Mouse (Mus musculus) heart, embryonic 13.5 days (tissue): Measurements from ENCODE around the gene Edc3. TPM values are rescaled to one million over a fixed set of nuclear protein-coding genes. Genes with fewer than 3 reads are reported as not detected.

ENCODE experiments used
- ATAC-seq: fragments of 200-750 bp; cut with Nextera tagmentation; 2 replicates; pipeline ENCODE4 v1.8.0; 2017; ENCODE audit warnings: moderate TSS enrichment; ENCODE audit not compliant: insufficient number of reproducible peaks, low FRiP score, low TSS enrichment; ENCODE audit errors: extremely low read depth
- H3K27ac ChIP-seq: fragments of 300-500 bp; sonication (generic); replicated peaks from 2 replicates; pipeline ENCODE4 v1.5.1; 2015; ENCODE audit warnings: moderate library complexity, mild to moderate bottlenecking, inconsistent platforms
- H3K27me3 ChIP-seq: fragments of 300-500 bp; sonication (generic); replicated peaks from 2 replicates; pipeline ENCODE4 v1.6.1; 2015; ENCODE audit warnings: mild to moderate bottlenecking, inconsistent platforms
- H3K36me3 ChIP-seq: fragments of 300-500 bp; sonication (generic); 2 replicates; pipeline ENCODE4 v1.6.1; 2015; ENCODE audit warnings: mild to moderate bottlenecking, inconsistent platforms
- H3K4me1 ChIP-seq: fragments of 300-500 bp; sonication (generic); 2 replicates; pipeline ENCODE4 v1.6.1; 2015; ENCODE audit warnings: inconsistent platforms
- H3K4me2 ChIP-seq: fragments of 300-500 bp; sonication (generic); 2 replicates; pipeline ENCODE4 v1.6.1; 2015; ENCODE audit warnings: inconsistent platforms, mild to moderate bottlenecking, moderate library complexity
- H3K4me3 ChIP-seq: fragments of 300-500 bp; sonication (generic); 2 replicates; pipeline ENCODE4 v1.5.1; 2015; ENCODE audit warnings: moderate library complexity, mild to moderate bottlenecking, inconsistent platforms
- H3K9ac ChIP-seq: fragments of 300-500 bp; sonication (generic); 2 replicates; pipeline ENCODE4 v1.6.1; 2015; ENCODE audit warnings: inconsistent platforms, mild to moderate bottlenecking, moderate library complexity
- H3K9me3 ChIP-seq: fragments of 300-500 bp; sonication (generic); 2 replicates; pipeline ENCODE4 v1.6.1; 2016; ENCODE audit warnings: inconsistent platforms
- WGBS: fragments of 180-500 bp; shearing (Covaris S2); methylation state at CpG from one replicate; pipeline ENCODE4 v1.1.7; 2015; ENCODE audit warnings: mixed read lengths; 5-methylcytosine and 5-hydroxymethylcytosine counted together
- polyA plus RNA-seq: library from polyadenylated mRNA; unstranded; fragments of >200 nt; fragmentation: Nextera tagmentation; extraction: Ambion mirVana; gene quantifications from 2 replicates; pipeline ENCODE4 v1.2.1, GENCODE M21; 2015

Edc3 gene
- polyA plus RNA-seq, 1 experiment from 2014 or later, result 16.2 TPM

DNA sequence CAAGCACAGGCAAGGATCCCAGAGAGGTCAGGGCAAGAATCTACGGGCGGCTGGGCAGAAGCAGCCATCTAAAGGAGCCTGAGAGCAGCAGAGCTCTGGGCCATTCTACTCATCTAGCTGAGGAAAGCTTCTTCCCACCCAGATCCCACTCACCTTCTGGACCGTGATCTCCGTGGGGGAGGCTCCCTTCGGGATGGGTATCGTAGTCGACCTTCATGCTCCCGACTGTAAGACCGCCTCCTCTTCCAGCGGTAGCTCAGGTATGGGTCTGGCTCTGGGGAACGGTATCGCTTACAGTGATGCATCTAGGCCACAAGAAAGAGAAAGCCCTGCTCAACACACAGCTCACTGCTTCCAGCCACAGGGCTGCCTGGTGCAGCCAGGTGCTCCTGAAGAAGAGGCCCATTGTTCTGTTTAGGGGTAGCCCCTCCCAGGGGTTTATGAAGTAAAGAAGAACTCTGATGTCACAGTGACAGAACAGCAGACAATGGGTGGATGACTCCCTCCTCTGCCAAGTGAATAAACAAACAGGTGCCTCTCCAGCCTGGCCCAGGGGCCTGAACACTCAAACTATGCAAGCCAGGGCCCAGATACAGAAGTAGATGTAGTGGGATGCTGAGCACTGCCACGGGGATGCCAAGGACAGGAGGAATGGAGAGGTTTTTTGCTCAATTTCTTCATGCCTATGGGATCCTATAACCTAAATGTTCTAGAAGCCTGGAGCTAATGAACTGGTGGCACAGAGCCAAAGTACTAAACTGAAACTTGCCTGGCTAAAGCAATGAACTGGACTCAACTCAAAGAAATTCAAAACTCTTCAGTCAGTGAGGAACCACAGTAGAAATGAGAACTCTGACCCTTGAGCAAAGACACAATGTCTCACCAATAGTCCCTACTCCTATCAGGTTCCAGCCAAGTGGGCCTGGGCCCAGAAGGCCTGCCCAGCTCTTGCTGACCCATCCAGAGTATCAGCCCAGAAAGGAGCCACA is 53.5 kb downstream of the Edc3 start:
- Histone ChIP-seq H3K36me3 (peaks cover 51% of the 10 kb centered on the region), H3K27me3 (no peaks in the 10 kb centered on the region), H3K9me3 (no peaks in the 10 kb centered on the region), H3K4me3 (peak overlapping the region; percentile 97), H3K4me2 (peak overlapping the region; percentile 88), H3K9ac (peak overlapping the region; percentile 99), H3K27ac (peak overlapping the region; percentile 100; the same call in 1 of the 2 replicates), H3K4me1 (peaks cover 60% of the 10 kb centered on the region)
- no peak for ATAC-seq
- 92% methylated on average over 13 of the region's 13 CpGs for WGBS

DNA sequence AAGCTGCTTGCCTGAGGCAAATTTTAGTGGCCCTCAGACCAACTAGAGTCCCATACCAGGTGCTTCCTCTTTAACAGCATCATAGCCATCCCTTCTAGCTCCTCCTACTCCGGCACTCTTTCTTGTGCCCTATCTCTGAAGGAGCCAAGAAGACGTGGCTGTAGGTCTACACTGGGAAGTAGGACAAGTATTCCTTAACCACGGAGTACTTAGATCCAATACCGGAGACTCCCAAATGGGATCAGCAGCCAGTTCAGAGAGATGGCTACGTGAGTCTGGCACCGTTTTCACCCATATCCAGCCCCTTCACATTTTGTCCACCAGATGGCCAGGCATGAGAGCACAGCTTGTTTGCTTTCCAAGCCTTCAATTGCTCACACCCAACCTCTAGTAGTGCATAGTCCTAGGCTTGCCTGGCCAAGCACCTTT is 54.2 kb downstream of the Edc3 start:
- Histone ChIP-seq H3K4me3 (peak overlapping the region; percentile 97), H3K4me2 (peak overlapping the region; percentile 88), H3K27ac (peak overlapping the region; percentile 100), H3K9me3 (no peaks in the 10 kb centered on the region), H3K4me1 (peaks cover 67% of the 10 kb centered on the region), H3K27me3 (no peaks in the 10 kb centered on the region), H3K36me3 (peaks cover 44% of the 10 kb centered on the region), H3K9ac (peak overlapping the region; percentile 99)
- no peak for ATAC-seq
- WGBS, result 42% methylated on average over 6 of the region's 6 CpGs

DNA sequence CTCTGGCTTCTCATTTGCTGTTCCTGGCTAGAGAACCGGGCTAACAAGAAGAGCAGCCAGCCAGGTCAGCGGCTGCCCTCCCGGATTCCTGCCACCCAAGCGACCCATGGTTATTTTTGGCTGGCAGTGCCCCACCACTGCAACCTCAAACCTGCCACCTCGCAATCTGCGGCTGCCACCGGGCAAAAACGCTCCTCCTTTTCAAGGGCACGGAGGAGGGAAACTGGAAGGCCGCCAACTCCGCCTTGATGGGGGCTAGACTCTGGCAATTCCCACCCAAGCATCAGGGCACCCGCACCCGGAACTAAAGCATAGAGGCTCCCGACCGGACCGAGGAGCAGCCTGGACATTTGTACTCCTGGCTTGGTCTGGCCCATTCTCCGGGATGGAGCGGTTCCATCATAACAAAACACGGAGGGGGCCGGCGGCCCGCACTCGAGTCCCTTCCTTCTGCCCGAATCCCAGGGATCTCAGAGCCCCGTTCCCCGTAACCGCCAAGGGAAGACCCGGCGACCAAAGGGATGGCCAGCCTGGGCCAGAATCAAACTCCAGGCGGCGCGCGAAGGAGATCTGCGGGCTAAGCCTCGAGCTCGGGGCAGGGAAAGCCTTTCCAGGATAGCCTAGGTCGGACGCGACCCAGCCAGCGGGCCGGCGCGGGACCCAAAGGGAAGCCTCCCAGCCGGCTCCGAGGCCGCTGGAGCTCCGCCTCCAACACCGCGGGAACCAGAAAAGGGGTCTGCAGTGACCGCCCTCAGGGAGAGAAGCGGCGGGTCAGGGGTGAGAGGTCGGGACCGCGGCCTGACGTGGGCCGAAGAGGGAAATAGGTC is 56.0 kb downstream of the Edc3 start:
- under 1% methylated on average over 57 of the region's 57 CpGs for WGBS
- peaks cover 26% of the 10 kb centered on the region for H3K36me3 ChIP-seq
- H3K27me3 ChIP-seq, result no peaks in the 10 kb centered on the region
- H3K4me3 ChIP-seq, result peak overlapping the region; percentile 97
- no peaks in the 10 kb centered on the region for H3K9me3 ChIP-seq
- peak overlapping the region; percentile 88 for H3K4me2 ChIP-seq
- peak overlapping the region; percentile 99 for H3K9ac ChIP-seq
- H3K4me1 ChIP-seq, result peaks cover 70% of the 10 kb centered on the region
- ATAC-seq, result peak; percentile 37
- peak overlapping the region; percentile 100 for H3K27ac ChIP-seq

DNA sequence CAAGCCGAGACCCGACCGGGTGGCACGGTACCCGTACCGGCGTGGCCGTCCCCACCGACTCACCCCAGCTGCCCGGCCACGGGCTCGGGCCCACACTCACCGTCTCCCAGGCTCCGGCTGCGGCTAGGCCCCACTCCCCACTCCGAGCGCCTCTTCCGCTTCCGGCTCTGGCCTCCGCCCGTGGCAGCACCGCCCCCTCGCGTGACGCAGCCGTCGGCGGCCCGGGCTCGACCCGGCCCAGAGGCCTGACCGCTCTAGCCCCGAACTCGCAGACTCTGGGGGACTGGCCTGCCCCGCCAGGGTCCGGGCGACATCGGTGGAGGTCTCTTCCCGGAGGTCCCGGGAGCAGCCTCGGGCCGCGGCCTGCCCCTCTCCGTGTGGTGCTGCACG is 56.6 kb downstream of the Edc3 start:
- H3K27ac ChIP-seq, result peak overlapping the region; percentile 100
- H3K27me3 ChIP-seq, result no peaks in the 10 kb centered on the region
- peaks cover 20% of the 10 kb centered on the region for H3K36me3 ChIP-seq
- H3K9me3 ChIP-seq, result no peaks in the 10 kb centered on the region
- H3K4me3 ChIP-seq, result peak overlapping the region; percentile 97
- under 1% methylated on average over 45 of the region's 45 CpGs for WGBS
- H3K4me2 ChIP-seq, result peak overlapping the region; percentile 88
- peak; percentile 77 for ATAC-seq
- H3K9ac ChIP-seq, result peak overlapping the region; percentile 99
- H3K4me1 ChIP-seq, result peaks cover 71% of the 10 kb centered on the region

DNA sequence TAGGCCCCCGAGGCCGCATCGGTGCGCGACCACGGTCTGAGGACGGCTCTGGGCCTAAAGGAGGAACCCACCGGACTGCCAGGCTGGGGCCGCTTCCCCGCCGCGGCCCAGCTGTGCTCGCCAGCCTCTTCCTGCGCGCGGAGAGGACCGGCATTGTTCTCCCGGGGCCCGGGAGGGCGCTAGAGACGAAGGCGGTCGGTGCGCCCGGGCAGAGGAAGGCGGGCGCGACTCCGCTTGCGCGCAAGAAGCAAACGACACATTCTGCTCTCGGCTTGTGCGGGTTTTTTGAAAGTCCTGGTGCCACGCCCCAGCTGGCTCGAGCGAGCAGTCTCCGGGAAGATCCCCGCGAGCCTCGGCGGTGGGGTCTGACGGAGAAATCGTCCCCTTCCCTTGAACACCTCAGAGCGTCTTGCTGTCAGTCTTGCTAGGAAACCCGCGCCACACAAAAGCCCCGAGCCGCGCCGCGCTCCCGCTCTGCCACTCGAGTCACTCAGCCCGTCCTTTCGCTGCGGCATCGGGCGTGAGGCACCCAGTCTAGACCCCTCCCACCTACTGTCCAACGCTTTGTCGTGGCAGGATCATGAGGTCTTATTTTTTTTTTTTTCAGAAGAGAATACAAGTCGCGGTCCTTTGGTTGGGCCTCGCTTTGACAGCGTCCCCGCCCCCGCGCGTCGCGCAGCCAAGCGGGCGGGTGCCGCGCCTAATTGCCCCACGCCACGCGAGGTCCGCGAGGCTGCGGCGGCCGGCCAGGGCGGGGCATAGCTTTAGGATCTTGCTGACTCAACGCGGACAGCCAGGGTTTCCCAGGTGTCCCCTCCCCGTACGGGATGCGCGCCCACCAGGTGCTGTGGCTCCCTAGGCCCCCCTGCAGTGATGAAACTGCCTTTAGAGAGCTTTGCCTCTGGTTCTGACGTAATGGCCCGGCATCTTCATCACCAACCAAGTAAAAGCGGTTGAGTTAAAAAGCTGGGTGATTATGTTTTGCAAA is 57.3 kb downstream of the Edc3 start, which contains the start of gene Clk3:
TSS of gene Clk3 (minus strand) at position 497 of the 988 bp plus-strand sequence.
- peak within 1 kb of the TSS; percentile 100 for H3K27ac ChIP-seq
- H3K9ac ChIP-seq, result peak within 1 kb of the TSS; percentile 99
- peak; percentile 11; the same call in 1 of the 2 replicates for ATAC-seq
- peaks cover 72% of the 10 kb centered on the region for H3K4me1 ChIP-seq
- H3K36me3 ChIP-seq, result peaks cover 13% of the 10 kb centered on the region
- peak within 1 kb of the TSS; percentile 88 for H3K4me2 ChIP-seq
- H3K9me3 ChIP-seq, result no peaks in the 10 kb centered on the region
- H3K27me3 ChIP-seq, result no peaks in the 10 kb centered on the region
- WGBS, result under 1% methylated on average over 93 of the region's 93 CpGs
- peak within 1 kb of the TSS; percentile 97 for H3K4me3 ChIP-seq

DNA sequence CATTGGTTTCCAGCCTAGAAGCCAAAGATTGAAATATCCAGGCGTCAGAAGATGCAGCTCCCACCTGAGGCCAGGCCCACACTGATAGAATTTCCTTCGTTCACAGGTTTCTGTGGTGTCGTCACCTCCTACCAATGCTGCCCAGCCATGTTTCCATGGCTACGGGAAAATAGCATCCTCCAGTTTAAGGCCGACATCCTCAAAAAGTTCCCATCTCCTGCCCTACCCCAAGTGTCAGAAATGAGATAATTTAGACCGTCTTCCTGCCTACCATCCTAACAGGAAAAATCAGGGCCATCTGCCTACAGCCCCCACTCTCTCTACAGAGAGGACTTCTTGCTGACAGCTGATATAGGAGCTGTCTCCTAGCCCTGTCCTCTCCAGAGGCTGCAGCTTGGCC is 58.1 kb downstream of the Edc3 start:
- H3K9ac ChIP-seq, result peak overlapping the region; percentile 99
- peak overlapping the region; percentile 100 for H3K27ac ChIP-seq

DNA sequence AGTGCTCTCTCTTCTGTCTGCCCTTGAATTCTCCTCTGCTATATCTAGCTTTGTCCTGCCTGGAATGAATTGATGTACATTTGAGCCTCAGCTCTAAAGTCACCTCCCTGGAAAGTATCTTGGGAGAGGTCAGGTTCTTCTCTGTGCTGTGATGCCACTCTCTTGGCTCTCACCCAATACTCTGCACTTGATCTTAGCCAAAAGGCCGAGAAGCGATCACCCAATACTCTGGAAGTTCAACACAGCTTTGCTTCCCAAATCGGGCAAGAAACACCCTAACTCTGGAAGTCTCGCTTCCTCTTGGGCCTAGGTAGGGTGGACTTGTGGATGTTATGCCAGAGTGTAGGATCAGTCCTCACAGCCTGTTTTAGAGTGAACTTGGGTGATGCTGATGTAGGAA is 58.9 kb downstream of the Edc3 start:
- ATAC-seq, result no peak
- no peaks in the 10 kb centered on the region for H3K36me3 ChIP-seq
- WGBS, result 81% methylated on average over 4 of the region's 4 CpGs
- H3K9me3 ChIP-seq, result no peaks in the 10 kb centered on the region
- peak overlapping the region; percentile 88 for H3K4me2 ChIP-seq
- peak overlapping the region; percentile 100 for H3K27ac ChIP-seq
- peak overlapping the region; percentile 97; the same call in 1 of the 2 replicates for H3K4me3 ChIP-seq
- H3K9ac ChIP-seq, result peak overlapping the region; percentile 99
- H3K4me1 ChIP-seq, result peaks cover 75% of the 10 kb centered on the region
- H3K27me3 ChIP-seq, result no peaks in the 10 kb centered on the region

More for the DNA sequence above, 58.1 kb downstream of the Edc3 start:
- H3K4me2 ChIP-seq, result peak overlapping the region; percentile 88
- peaks cover 75% of the 10 kb centered on the region for H3K4me1 ChIP-seq
- WGBS, result 32% methylated on average over 6 of the region's 6 CpGs
- H3K9me3 ChIP-seq, result no peaks in the 10 kb centered on the region
- peak overlapping the region; percentile 97 for H3K4me3 ChIP-seq
- peaks cover 5% of the 10 kb centered on the region for H3K36me3 ChIP-seq
- H3K27me3 ChIP-seq, result no peaks in the 10 kb centered on the region
- no peak for ATAC-seq

DNA sequence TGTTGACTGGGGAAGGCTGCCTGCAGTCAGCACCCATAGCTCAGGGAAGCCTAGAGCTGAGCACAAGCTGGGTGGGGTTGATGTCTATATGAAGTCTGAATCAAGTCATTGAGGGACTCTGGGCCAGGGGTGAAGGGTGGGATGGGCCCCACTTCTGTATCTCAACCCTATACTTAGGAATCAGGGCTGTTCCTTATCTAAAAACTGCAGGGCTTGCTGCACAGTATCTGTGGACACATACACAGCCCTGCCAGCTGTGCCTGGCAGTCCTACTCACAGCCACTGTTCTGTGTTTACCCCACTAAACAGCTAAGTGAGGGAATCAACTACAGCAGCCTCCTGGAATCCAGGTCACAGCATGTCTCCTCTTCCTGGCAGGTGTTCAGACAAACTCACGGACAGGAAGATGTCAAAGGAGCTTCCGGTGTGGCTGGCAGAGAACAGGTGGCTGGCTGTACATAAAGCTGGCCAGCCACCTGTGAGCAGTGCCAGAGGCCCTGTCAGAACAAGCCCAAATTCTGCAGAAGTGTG is 61.3 kb downstream of the Edc3 start:
- no peaks in the 10 kb centered on the region for H3K27me3 ChIP-seq
- peak overlapping the region; percentile 64 for H3K9ac ChIP-seq
- H3K4me1 ChIP-seq, result peaks cover 72% of the 10 kb centered on the region
- H3K36me3 ChIP-seq, result no peaks in the 10 kb centered on the region
- H3K27ac ChIP-seq, result peak overlapping the region; percentile 77
- 58% methylated on average over 2 of the region's 2 CpGs for WGBS
- no peaks in the 10 kb centered on the region for H3K9me3 ChIP-seq
- H3K4me3 ChIP-seq, result no peak overlapping the region
- peak overlapping the region; percentile 41 for H3K4me2 ChIP-seq
- ATAC-seq, result peak; percentile 14; the same call in 1 of the 2 replicates

DNA sequence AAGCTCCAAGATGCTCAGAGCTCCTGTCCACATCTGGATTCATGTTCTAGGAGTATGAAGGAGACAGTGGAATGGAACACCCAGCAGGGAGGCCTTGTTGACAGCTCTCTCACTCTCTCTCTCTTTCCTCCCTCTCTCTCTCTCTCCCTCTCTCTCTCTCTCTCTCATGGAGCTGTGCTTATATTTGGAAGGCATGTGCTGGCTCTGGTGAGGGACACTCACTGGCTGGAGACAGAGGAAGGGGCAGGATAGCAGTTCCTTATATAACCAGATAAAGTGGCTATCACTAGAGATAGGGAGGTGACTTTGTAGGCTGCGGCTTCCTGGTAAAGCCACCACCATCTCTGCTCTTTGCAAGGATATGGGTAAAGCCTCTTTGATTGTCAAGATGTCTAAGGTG is 61.9 kb downstream of the Edc3 start:
- no peak overlapping the region for H3K4me3 ChIP-seq
- H3K9me3 ChIP-seq, result no peaks in the 10 kb centered on the region
- ATAC-seq, result no peak
- peaks cover 75% of the 10 kb centered on the region for H3K4me1 ChIP-seq
- WGBS, result 37% methylated on average over 1 of the region's 1 CpGs
- peak overlapping the region; percentile 41 for H3K4me2 ChIP-seq
- no peaks in the 10 kb centered on the region for H3K27me3 ChIP-seq
- no peaks in the 10 kb centered on the region for H3K36me3 ChIP-seq
- H3K27ac ChIP-seq, result peak overlapping the region; percentile 77
- peak overlapping the region; percentile 64 for H3K9ac ChIP-seq

DNA sequence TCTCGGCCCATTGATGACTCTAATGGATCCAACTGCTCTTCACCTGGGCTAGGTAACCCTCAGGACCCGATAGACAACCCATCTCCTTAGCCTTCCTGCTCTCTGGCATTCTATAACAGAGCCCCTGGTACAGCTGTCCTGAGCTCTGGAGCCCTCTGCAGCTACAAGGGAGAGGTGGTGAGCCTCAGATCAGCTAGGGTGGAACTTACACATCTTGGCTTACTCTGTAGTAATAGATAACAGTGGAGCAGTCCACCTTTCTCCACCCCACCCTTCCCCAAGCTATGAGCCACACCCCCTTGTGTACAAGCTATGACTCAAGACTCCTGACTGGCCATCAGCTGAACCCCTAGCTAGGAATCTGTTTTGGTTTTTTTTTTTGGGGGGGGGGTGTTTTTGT is 62.5 kb downstream of the Edc3 start:
- H3K4me2 ChIP-seq, result peak overlapping the region; percentile 41; the same call in 1 of the 2 replicates
- H3K4me3 ChIP-seq, result no peak overlapping the region
- peak overlapping the region; percentile 77 for H3K27ac ChIP-seq
- peaks cover 75% of the 10 kb centered on the region for H3K4me1 ChIP-seq
- H3K36me3 ChIP-seq, result no peaks in the 10 kb centered on the region
- ATAC-seq, result peak; percentile 65
- H3K9ac ChIP-seq, result no peak overlapping the region
- H3K9me3 ChIP-seq, result no peaks in the 10 kb centered on the region
- no peaks in the 10 kb centered on the region for H3K27me3 ChIP-seq
- 70% methylated on average over 2 of the region's 2 CpGs for WGBS
